Mouse (Mus musculus) CH12.LX (cell line): ENCODE measurements around the gene Tbl2.
A peak's percentile ranks its signal among the peaks of the same experiment; 100 is the strongest.

Source experiments
- CHD1 ChIP-seq: IDR thresholded peaks from 2 replicates; pipeline ENCODE4 v1.6.1; 2012; ENCODE audit warnings: low read depth, low read length, improper control_type of control experiment, inconsistent platforms
- CTCF ChIP-seq, 2 experiments: IDR thresholded peaks in 1 of 2; conservative IDR thresholded peaks in 1 of 2; 2 replicates each; pipeline ENCODE4 v1.5.1; 2011 to 2012; ENCODE audit warnings: low read depth in 2 of 2, low read length in 2 of 2, improper control_type of control experiment in 1 of 2, inconsistent platforms in 1 of 2, mild to moderate bottlenecking in 1 of 2, moderate library complexity in 1 of 2
- EP300 ChIP-seq: IDR thresholded peaks from 2 replicates; pipeline ENCODE4 v1.6.1; 2011; ENCODE audit warnings: low read length, improper control_type of control experiment
- IRF4 ChIP-seq: IDR thresholded peaks from 2 replicates; pipeline ENCODE4 v1.6.1; 2014; ENCODE audit warnings: low read depth, mild to moderate bottlenecking, inconsistent platforms, low read length, improper control_type of control experiment
- MEF2A ChIP-seq: IDR thresholded peaks from 2 replicates; pipeline ENCODE4 v1.6.1; 2014; ENCODE audit warnings: low read depth, mild to moderate bottlenecking, inconsistent platforms, low read length, improper control_type of control experiment, borderline replicate concordance
- POLR2A ChIP-seq: IDR thresholded peaks from 2 replicates; pipeline ENCODE4 v1.6.1; 2011; ENCODE audit warnings: low read depth, mild to moderate bottlenecking, improper control_type of control experiment, low read length
- TBP ChIP-seq: conservative IDR thresholded peaks from 2 replicates; pipeline ENCODE4 v1.6.1; 2011; ENCODE audit warnings: low read depth, low read length, improper control_type of control experiment
- USF1 ChIP-seq: IDR thresholded peaks from 2 replicates; pipeline ENCODE4 v1.6.1; 2014; ENCODE audit warnings: low read depth, mild to moderate bottlenecking, inconsistent platforms, low read length, improper control_type of control experiment
- ZMIZ1 ChIP-seq: IDR thresholded peaks from 2 replicates; pipeline ENCODE4 v1.6.1; 2012; ENCODE audit warnings: low read depth, mild to moderate bottlenecking, inconsistent platforms, low read length, improper control_type of control experiment

DNA sequence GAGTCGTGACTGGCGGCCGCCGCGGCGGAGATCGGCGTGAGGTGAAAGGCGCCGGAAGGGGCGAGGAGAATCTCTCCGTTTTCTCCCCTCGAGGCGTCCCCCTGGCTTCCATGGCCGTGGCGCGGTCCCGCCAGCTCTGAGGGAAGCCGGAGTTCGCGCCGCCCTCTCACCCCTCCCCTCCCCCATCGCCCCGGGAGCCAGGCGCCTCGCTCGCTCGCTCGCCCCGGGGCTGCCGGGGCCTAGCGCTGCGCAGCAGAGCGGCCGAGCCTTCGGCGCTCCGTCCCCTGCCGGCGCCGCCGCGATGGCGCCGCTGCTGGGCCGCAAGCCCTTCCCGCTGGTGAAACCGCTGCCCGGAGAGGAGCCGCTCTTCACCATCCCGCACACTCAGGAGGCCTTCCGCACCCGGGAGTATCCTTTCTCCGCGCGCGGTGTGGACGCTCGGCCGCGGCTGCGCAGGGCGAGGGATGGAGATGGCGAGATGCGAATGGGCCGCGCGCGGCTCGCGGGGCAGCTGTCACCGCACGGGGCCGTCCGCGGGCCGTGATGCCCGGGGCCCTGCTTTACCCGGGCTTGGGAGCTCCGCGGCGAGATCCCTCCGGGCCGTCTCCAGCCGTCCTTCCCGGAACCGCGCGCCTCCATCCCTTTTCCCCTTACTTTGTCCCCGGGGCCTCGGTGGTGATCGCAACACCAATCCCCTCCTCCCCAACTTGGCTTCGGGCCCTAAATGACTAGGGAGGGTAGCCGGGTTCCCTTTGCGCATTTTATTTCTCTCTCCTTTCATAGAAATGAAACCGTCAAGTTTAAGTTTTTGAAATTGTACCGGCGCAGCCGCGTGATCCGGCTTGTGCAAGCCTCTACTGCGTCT, 38.1 kb downstream of the Tbl2 start:
- no peak; the same call in 1 of the 2 replicates for TF ChIP-seq CHD1
- no peak for TF ChIP-seq MEF2A
- TF ChIP-seq TBP: no peak
- TF ChIP-seq ZMIZ1: no peak
- 0 out of 2 replicates have a peak, but pooled peaks have one; percentile 44 for TF ChIP-seq POLR2A
- no peak for TF ChIP-seq USF1
- no peak for TF ChIP-seq CTCF (conservative IDR thresholded peaks at IDR 0.05 in 1 of 2, IDR thresholded peaks at IDR 0.05 in 1 of 2; ENCODE audit: low read depth in 2 of 2, low read length in 2 of 2)
- no peak for TF ChIP-seq IRF4
- TF ChIP-seq EP300: no peak
